Mouse (Mus musculus) neural tube, embryonic 13.5 days (tissue): ENCODE measurements around the gene Cfap43. TPM values are rescaled to one million over a fixed set of nuclear protein-coding genes. Genes with fewer than 3 reads are reported as not detected.

Source experiments
- ATAC-seq: fragments of 200-750 bp; cut with Nextera tagmentation; 2 replicates; pipeline ENCODE4 v1.8.0; 2017; ENCODE audit warnings: low read depth, mild to moderate bottlenecking, moderate TSS enrichment, moderate library complexity
- H3K27ac ChIP-seq: fragments of 300-500 bp; sonication (generic); replicated peaks from 2 replicates; pipeline ENCODE4 v1.5.1; 2015; ENCODE audit warnings: moderate library complexity, mild to moderate bottlenecking, inconsistent platforms
- H3K27me3 ChIP-seq: fragments of 300-500 bp; sonication (generic); 2 replicates; pipeline ENCODE4 v1.6.1; 2015; ENCODE audit warnings: mild to moderate bottlenecking, inconsistent platforms
- H3K36me3 ChIP-seq: fragments of 300-500 bp; sonication (generic); 2 replicates; pipeline ENCODE4 v1.6.1; 2015; ENCODE audit warnings: mild to moderate bottlenecking, inconsistent platforms
- H3K4me1 ChIP-seq: fragments of 300-500 bp; sonication (generic); replicated peaks from 2 replicates; pipeline ENCODE4 v1.6.1; 2015; ENCODE audit warnings: inconsistent platforms
- H3K4me2 ChIP-seq: fragments of 300-500 bp; sonication (generic); 2 replicates; pipeline ENCODE4 v1.6.1; 2015; ENCODE audit warnings: inconsistent platforms, mild to moderate bottlenecking, moderate library complexity
- H3K4me3 ChIP-seq: fragments of 300-500 bp; sonication (generic); 2 replicates; pipeline ENCODE4 v1.5.1; 2015; ENCODE audit warnings: mild to moderate bottlenecking, inconsistent platforms
- H3K9ac ChIP-seq: fragments of 300-500 bp; sonication (generic); 2 replicates; pipeline ENCODE4 v1.6.1; 2015; ENCODE audit warnings: moderate library complexity, mild to moderate bottlenecking, inconsistent platforms
- H3K9me3 ChIP-seq: fragments of 300-500 bp; sonication (generic); 2 replicates; pipeline ENCODE4 v1.6.1; 2016; ENCODE audit warnings: inconsistent platforms
- WGBS: fragments of 180-500 bp; shearing (Covaris S2); methylation state at CpG from one replicate; pipeline ENCODE4 v1.1.7; 2015; 5-methylcytosine and 5-hydroxymethylcytosine counted together
- polyA plus RNA-seq: library from polyadenylated mRNA; unstranded; fragments of >200 nt; fragmentation: Nextera tagmentation; extraction: Ambion mirVana; gene quantifications from 2 replicates; pipeline ENCODE4 v1.2.1, GENCODE M21; 2015

Cfap43 gene
- polyA plus RNA-seq, 1 experiment from 2014 or later = 0.28 TPM

DNA sequence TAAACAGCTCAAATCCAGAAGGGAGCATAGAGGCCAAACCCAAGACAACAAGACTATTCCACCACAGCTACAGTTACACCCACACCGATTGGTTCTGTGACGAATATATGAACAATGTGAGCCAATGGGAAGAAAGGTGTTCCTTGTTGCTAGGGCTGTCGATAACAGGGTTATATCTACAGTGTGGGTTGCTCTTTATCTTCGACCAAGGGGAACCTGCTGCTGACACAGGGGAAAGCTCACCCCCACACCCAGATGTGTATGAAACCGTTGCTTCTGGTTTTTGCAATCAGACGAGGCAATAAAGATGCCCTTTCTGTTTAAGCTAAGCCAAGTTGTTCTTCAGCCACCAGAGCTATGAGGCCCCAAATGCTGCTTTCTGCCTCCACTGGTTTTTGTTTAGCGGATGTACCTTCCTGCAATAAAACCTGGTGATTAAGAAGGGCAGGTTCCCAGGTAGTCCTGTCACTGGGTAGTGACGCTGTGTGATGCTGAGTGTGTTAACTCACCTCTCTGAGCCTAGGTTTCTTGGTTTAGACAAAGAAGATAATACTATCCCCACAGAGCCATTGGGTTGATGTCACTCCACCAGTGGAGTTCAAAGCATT, 20.5 kb downstream of the Cfap43 start:
- no peaks in the 10 kb centered on the region for H3K9me3 ChIP-seq
- H3K27ac ChIP-seq = no peak overlapping the region
- no peak overlapping the region for H3K4me2 ChIP-seq
- WGBS = 93% methylated on average over 8 of the region's 8 CpGs
- ATAC-seq = no peak
- H3K27me3 ChIP-seq = no peaks in the 10 kb centered on the region
- peaks cover 16% of the 10 kb centered on the region for H3K4me1 ChIP-seq
- H3K4me3 ChIP-seq = no peak overlapping the region
- H3K36me3 ChIP-seq = peaks cover 36% of the 10 kb centered on the region
- no peak overlapping the region for H3K9ac ChIP-seq

DNA sequence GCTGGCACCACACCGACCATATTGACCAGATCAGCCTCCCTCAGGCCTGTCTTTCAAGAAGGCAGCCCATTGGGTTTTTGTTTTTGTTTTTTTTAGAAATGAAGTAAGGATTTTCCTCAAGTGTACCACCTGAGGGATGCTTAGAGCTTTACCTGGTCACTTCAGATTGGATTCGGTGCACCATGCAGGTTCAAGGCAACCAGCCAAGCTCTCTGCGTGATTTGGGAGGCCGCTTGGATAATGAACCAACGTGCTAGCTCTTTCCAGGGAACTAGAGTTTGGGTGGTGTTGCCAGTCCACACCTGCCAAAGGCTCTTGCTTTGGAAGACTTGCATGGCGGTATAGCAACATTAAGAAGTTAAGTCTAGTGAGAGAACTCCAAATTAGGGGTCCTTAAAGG, 26.0 kb downstream of the Cfap43 start:
- WGBS = 91% methylated on average over 6 of the region's 6 CpGs
- ATAC-seq = no peak

DNA sequence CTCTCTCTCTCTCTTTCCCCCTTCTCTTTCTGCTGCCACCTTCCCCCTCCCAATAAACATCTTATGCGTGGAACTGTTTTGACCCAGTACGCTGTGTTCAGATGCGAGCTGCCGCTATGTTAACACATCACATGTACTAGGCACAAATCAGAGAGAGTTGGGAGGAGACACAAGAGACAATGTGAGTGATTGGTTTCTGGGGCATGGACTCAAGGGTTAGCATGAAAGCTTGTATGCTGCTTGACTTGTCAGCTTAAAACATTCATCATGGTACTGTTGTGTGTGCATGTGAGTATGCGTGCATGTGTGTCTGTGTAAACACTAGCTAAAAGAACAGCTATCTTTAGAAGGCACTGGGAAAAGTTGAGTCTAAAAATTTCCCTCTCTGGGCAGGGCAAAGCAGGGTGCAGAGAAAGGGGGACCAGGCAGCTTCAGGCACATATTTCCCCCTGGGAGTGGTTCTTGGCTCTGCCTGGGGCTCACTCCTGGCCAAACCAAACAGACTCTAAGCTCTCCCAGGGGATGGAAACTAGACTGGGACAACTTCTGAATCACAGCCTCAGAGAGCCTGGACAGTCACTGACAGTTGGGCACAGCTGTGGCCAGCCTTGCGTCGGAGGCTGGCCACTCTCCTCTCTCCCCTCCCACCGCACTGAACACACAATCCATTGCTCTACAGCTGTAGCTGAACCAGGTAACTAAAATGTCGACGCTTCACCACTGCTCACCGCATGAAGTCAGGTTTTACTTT, 27.4 kb downstream of the Cfap43 start:
- Histone ChIP-seq H3K36me3 (peaks cover 22% of the 10 kb centered on the region), H3K9ac (no peak overlapping the region), H3K4me3 (no peak overlapping the region), H3K27ac (no peak overlapping the region), H3K9me3 (no peaks in the 10 kb centered on the region), H3K4me1 (no peaks in the 10 kb centered on the region), H3K27me3 (no peaks in the 10 kb centered on the region), H3K4me2 (no peak overlapping the region)
- 74% methylated on average over 11 of the region's 11 CpGs for WGBS
- no peak for ATAC-seq

More for the DNA sequence above, 26.0 kb downstream of the Cfap43 start:
- no peaks in the 10 kb centered on the region for H3K4me1 ChIP-seq
- H3K4me3 ChIP-seq = no peak overlapping the region
- no peak overlapping the region for H3K4me2 ChIP-seq
- H3K36me3 ChIP-seq = peaks cover 36% of the 10 kb centered on the region
- H3K27me3 ChIP-seq = no peaks in the 10 kb centered on the region
- H3K9ac ChIP-seq = no peak overlapping the region
- no peak overlapping the region for H3K27ac ChIP-seq
- no peaks in the 10 kb centered on the region for H3K9me3 ChIP-seq

DNA sequence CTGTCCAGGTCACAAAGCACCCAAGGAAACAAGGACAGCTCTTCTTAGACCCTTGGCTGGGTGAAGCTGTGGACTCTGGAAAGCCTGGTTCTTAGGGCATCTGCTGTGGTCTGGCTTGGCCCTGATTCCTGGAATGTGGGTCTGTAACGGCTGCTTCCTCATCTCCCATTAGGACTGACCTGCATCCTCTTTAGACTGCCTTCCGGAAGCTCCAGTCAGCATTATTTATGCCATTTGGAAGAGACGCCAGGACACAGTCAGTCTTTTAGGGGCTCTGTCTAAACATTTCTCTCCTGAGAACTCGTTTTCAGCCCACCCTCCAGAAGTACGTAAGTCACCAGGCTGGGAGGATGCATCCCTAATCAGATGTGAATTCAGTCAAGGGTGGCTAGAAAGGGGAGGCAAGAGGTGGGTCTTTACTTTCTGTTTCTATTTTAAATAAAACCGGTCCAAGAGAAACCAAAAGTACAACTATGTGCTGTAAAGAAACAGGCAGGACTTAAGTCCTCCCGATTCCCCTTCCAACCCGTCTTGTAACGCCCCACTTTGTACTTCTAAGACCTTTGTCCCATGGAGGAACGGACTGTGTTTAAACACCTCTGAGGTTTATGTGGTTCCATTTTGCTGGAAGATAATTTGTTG, 28.5 kb downstream of the Cfap43 start:
- Histone ChIP-seq H3K27me3 (no peaks in the 10 kb centered on the region), H3K9ac (no peak overlapping the region), H3K27ac (no peak overlapping the region), H3K4me2 (no peak overlapping the region; the same call in 1 of the 2 replicates), H3K9me3 (no peaks in the 10 kb centered on the region), H3K4me1 (no peaks in the 10 kb centered on the region), H3K4me3 (no peak overlapping the region), H3K36me3 (peaks cover 11% of the 10 kb centered on the region)
- WGBS = 63% methylated on average over 10 of the region's 10 CpGs
- ATAC-seq = no peak

DNA sequence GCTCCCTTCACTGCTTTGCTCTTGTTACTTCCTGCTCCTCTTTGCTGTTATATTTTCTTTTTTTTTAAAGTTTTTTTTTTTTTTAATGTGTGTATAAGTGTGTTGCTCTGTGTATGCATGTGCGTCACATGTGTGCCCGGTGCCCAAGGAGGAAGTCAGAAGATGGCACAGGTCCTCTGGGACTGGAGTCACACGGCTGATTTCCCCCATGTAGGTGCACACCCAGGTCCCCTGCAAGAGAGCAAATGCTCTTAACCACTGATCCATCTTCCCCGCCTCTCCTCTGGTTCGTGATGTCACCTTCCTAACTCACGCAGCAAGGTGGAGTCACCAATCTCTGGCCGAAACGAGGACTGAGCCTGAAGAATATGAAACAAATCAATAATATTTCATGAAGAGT, 31.1 kb downstream of the Cfap43 start:
- H3K27me3 ChIP-seq = no peaks in the 10 kb centered on the region
- no peak overlapping the region for H3K9ac ChIP-seq
- 93% methylated on average over 8 of the region's 8 CpGs for WGBS
- peaks cover 10% of the 10 kb centered on the region for H3K4me1 ChIP-seq
- no peak overlapping the region for H3K27ac ChIP-seq
- ATAC-seq = no peak
- no peak overlapping the region for H3K4me2 ChIP-seq
- no peaks in the 10 kb centered on the region for H3K9me3 ChIP-seq
- no peak overlapping the region for H3K4me3 ChIP-seq
- H3K36me3 ChIP-seq = no peaks in the 10 kb centered on the region

DNA sequence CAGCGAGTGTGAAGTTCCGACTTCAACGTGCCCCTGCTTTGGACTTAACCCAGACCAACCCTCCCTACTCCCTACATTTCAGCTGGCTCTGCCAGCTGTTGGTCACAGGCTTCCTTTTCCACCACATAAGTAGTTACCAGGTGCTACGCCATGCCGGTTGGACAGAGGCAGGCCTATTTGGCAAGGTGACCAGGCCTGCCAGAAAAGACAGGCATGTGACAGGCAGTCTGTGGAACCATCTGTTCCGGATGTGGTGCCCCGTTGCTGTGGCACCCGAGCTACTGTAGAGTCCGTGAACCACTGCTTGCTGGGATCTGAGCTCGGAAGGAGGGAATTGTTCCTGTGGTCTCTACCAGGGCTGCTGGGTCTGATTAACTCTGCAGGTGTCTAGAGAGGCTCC, 31.7 kb downstream of the Cfap43 start:
- H3K4me1 ChIP-seq = peaks cover 10% of the 10 kb centered on the region

DNA sequence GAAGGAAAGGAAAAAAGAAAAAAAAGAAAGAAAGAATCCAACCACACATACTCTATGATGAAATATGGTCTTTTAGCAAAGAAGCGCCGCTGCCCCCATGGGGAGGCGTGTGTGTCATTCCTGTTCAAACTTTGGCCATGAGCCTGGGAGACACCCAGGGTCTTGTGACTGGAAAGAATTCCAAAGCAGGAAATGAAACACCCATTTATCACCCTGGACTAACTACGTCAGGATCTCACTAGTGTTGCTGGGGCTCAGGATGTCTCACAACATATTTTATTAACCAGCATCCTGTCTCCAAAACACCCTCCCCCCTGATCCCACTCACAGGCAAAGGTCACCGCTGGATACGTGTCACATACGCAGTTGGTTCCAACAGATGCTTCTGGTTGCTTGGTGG, 32.5 kb downstream of the Cfap43 start:
- Histone ChIP-seq H3K36me3 (no peaks in the 10 kb centered on the region), H3K27me3 (no peaks in the 10 kb centered on the region), H3K9me3 (no peaks in the 10 kb centered on the region), H3K9ac (no peak overlapping the region), H3K4me1 (peaks cover 10% of the 10 kb centered on the region), H3K4me2 (no peak overlapping the region), H3K27ac (no peak overlapping the region), H3K4me3 (no peak overlapping the region)
- WGBS = 78% methylated on average over 7 of the region's 7 CpGs
- ATAC-seq = no peak

More for the DNA sequence above, 31.7 kb downstream of the Cfap43 start:
- no peak overlapping the region for H3K4me3 ChIP-seq
- H3K36me3 ChIP-seq = no peaks in the 10 kb centered on the region
- no peaks in the 10 kb centered on the region for H3K9me3 ChIP-seq
- ATAC-seq = no peak
- H3K4me2 ChIP-seq = no peak overlapping the region
- WGBS = 85% methylated on average over 10 of the region's 10 CpGs
- H3K9ac ChIP-seq = no peak overlapping the region
- H3K27ac ChIP-seq = no peak overlapping the region
- H3K27me3 ChIP-seq = no peaks in the 10 kb centered on the region

DNA sequence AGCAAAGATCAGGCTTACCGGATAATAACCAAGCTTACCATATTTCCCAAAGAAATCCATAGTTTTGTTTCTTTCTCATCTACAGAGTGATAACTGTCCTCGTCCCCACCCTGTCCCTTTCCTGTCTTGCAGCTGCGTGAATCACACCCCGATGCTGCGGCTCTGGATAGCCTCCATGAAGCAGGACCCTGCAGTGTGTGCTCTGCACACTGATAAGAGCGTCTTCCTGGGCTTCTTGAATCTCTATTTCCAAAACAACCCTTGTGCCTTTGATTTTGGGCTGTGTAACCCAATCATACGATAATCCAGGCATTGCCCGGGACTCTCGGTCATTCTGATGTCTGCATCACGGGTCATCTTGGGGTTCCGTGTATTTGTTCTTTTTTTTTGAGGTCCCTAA, 33.2 kb downstream of the Cfap43 start:
- Histone ChIP-seq H3K4me1 (peaks cover 10% of the 10 kb centered on the region), H3K27ac (no peak overlapping the region), H3K27me3 (no peaks in the 10 kb centered on the region), H3K9ac (no peak overlapping the region), H3K9me3 (no peaks in the 10 kb centered on the region), H3K4me2 (no peak overlapping the region), H3K36me3 (no peaks in the 10 kb centered on the region), H3K4me3 (no peak overlapping the region)
- WGBS = 86% methylated on average over 11 of the region's 11 CpGs
- ATAC-seq = no peak

DNA sequence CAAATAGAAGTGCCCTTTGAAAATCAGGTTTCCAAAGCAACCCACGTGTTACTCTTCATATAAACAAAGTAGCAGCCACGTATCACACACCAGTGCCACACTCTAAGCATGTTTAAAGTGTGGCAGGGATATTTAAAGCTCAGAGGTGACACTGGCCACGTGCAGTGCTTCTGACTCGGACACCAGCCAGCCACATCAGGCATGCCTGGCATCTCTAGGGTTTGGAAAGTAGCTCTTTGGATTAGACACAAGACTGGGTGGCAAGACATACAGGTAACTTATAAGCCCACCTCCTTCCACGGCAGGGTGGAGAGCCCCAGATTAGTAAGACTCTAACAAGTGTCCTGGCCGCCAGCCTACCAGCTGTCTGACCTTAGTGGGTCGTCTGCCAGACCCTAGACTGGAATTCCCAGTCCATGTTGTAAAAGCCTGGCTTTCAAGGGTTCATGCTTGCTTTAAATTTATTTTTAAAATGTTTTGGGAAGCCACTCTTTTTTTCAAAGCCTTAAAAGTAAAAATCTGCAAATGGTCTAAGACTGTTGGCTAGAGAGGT, 33.8 kb downstream of the Cfap43 start:
- 70% methylated on average over 7 of the region's 7 CpGs for WGBS
- H3K9ac ChIP-seq = no peak overlapping the region
- H3K4me2 ChIP-seq = no peak overlapping the region

DNA sequence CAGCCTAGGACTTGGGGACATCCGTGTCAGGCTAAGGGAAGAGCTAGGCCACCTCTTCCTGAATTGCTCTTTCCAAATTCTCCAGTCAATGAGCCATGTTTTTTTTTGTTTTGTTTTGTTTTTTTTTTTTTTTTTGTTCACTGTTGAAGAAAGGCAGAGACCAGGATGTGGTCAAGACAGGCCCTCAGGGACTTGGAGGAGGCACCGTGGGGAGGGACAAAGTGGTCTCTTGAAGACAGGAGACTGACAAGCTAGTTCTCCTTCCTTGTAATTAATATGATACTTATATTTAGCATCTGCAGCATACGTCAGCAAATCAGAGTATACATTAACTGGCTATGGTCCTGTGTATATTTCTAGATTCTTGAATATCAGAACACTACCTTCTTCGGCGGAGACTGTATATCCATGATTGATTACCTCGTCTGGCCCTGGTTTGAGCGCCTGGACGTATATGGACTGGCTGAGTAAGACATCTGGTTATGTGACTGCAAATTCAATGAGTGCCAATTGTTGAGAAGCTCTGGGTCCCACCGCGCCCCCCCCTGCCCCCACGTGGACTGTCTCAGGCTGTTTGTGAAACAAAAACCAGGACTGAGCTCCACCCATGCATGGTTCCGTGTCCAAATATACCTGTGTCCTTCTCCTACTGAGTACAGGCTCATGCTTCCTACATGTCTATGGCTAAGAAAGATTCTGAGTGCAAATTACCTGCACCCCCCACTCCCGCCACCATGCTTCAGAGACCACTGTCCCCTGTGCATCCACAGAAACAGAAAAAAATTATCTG, 34.6 kb downstream of the Cfap43 start:
- peaks cover 10% of the 10 kb centered on the region for H3K4me1 ChIP-seq
- H3K27me3 ChIP-seq = no peaks in the 10 kb centered on the region
- no peaks in the 10 kb centered on the region for H3K36me3 ChIP-seq
- H3K4me2 ChIP-seq = no peak overlapping the region
- 73% methylated on average over 13 of the region's 13 CpGs for WGBS
- ATAC-seq = no peak
- no peak overlapping the region for H3K4me3 ChIP-seq
- no peak overlapping the region for H3K9ac ChIP-seq
- no peaks in the 10 kb centered on the region for H3K9me3 ChIP-seq
- H3K27ac ChIP-seq = no peak overlapping the region

More for the DNA sequence above, 33.8 kb downstream of the Cfap43 start:
- Histone ChIP-seq H3K27me3 (no peaks in the 10 kb centered on the region), H3K36me3 (no peaks in the 10 kb centered on the region), H3K4me1 (peaks cover 10% of the 10 kb centered on the region), H3K9me3 (no peaks in the 10 kb centered on the region), H3K4me3 (no peak overlapping the region), H3K27ac (no peak overlapping the region)
- ATAC-seq = no peak

DNA sequence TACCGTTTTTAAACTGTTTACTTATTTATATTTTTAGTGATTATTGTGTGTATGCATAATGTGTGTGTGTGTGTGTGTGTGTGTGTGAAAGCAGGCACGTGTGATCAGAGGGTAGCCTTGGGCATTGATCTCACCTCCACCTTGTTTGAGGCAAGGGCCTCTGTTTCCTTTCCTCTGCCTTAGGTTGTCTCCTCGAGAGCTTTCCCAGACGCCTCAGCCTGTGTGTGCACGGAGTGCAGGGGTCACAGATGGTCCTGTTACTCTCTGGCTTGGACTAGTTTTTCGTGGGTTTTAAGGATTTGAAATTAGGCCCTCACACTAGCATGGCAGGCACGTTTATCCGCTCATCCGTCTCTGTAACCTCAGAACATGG, 36.2 kb downstream of the Cfap43 start:
- Histone ChIP-seq H3K4me3 (no peak overlapping the region), H3K27ac (no peak overlapping the region), H3K9me3 (no peaks in the 10 kb centered on the region), H3K4me2 (no peak overlapping the region), H3K4me1 (peaks cover 10% of the 10 kb centered on the region), H3K27me3 (no peaks in the 10 kb centered on the region), H3K9ac (no peak overlapping the region), H3K36me3 (no peaks in the 10 kb centered on the region)
- 65% methylated on average over 9 of the region's 9 CpGs for WGBS
- peak; percentile 32; the same call in 1 of the 2 replicates for ATAC-seq
